Mouse (Mus musculus): ENCODE measurements around the gene Wap.

Gene Wap

GRCm38 (mm10) chr11:6626388-6626772, 12.1 kb downstream of the Wap start:
- peak; percentile 14 for DNase-seq

- DNase-seq, result peak; percentile 94
Measured at GRCm38 (mm10) chr11:6625478-6626387, 12.7 kb downstream of the Wap start, which contains the start of gene Tbrg4. Gene Tbrg4 (minus strand): TSS chr11:6626067.

- no peak for DNase-seq
Measured at GRCm38 (mm10) chr11:6624619-6625382, 13.6 kb downstream of the Wap start.

GRCm38 (mm10) chr11:6623704-6624103, 14.7 kb downstream of the Wap start:
- no peak for DNase-seq

GRCm38 (mm10) chr11:6615250-6616205, 22.9 kb downstream of the Wap start:
- no peak for DNase-seq

GRCm38 (mm10) chr11:6605491-6606399, 32.7 kb downstream of the Wap start, which contains the start of gene Nacad:
Gene Nacad (minus strand): TSS chr11:6606053.
- DNase-seq, result peak; percentile 88

- no peak for DNase-seq
Measured at GRCm38 (mm10) chr11:6605021-6605481, 33.4 kb downstream of the Wap start.

GRCm38 (mm10) chr11:6604604-6604936, 33.9 kb downstream of the Wap start:
- no peak for DNase-seq

GRCm38 (mm10) chr11:6603887-6604603, 34.4 kb downstream of the Wap start:
- DNase-seq, result peak; percentile 70

GRCm38 (mm10) chr11:6603224-6603623, 35.2 kb downstream of the Wap start:
- DNase-seq, result no peak

- DNase-seq, result no peak
Measured at GRCm38 (mm10) chr11:6602662-6603061, 35.8 kb downstream of the Wap start.

GRCm38 (mm10) chr11:6601649-6602480, 36.6 kb downstream of the Wap start:
- DNase-seq, result no peak

GRCm38 (mm10) chr11:6600284-6600944, 38.0 kb downstream of the Wap start:
- no peak for DNase-seq

GRCm38 (mm10) chr11:6599831-6600230, 38.6 kb downstream of the Wap start:
- DNase-seq, result no peak

- DNase-seq, result no peak
Measured at GRCm38 (mm10) chr11:6599011-6599681, 39.3 kb downstream of the Wap start.

- no peak for DNase-seq
Measured at GRCm38 (mm10) chr11:6598191-6598889, 40.1 kb downstream of the Wap start.

GRCm38 (mm10) chr11:6597523-6597922, 40.9 kb downstream of the Wap start:
- DNase-seq, result no peak

- no peak for DNase-seq
Measured at GRCm38 (mm10) chr11:6596616-6597015, 41.8 kb downstream of the Wap start.

All from right cerebral cortex, adult 18-20 months (tissue).